Mouse (Mus musculus) right cerebral cortex, adult 18-20 months (tissue): ENCODE measurements around the gene Rreb1.
A peak's percentile ranks its signal among the peaks of the same experiment; 100 is the strongest.

Experiments
- DNase-seq: peaks from one replicate; pipeline ENCODE4 v3.0.0; 2022; ENCODE audit warnings: mixed read lengths

Rreb1 gene

DNA sequence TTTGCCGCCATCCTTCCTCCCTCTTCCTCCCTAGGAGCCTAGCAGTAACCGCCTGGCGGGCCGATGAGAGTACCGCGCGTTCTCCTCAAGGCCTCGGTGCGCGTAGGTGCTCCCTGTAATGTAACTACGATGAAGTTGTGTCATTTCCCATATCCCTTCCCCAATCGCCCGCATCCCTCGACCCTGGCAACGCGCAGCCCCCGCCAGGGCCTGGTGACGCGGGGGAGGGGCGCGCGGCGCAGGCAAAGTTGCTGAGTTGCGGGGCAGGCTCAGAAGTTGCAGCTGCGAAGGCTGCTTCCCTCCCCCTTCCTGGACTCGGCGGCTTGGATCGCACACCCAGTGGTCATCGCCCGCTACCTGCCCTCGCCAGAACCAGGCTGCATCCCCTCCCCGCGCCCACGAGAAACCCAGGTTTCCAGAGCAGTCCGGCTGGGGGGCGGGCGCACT lies at the start of gene Rreb1:
Rreb1 (plus strand) TSS at position 254 of the 447 bp plus-strand sequence.
- peak; percentile 31 for DNase-seq

DNA sequence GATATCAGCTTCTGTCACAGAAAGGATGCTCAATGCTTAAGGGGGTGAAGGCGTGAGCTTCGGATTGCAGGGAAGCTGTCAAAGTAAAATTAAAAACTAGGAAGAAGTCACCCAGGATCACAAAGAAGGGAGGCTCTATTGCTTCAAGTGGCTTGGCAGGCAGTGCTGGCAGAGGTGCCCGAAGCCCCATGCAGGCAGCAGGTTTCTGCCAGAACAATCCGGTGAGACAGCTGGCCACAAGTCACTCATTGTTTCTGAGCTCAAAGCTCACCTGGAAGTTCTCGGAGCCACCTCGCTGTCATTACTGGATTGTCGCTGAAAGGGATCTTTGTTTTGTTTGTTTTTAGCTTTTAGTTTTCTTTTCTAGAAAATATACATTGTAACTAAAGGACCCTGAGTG lies 49.6 kb upstream of the Rreb1 start:
- DNase-seq: no peak

DNA sequence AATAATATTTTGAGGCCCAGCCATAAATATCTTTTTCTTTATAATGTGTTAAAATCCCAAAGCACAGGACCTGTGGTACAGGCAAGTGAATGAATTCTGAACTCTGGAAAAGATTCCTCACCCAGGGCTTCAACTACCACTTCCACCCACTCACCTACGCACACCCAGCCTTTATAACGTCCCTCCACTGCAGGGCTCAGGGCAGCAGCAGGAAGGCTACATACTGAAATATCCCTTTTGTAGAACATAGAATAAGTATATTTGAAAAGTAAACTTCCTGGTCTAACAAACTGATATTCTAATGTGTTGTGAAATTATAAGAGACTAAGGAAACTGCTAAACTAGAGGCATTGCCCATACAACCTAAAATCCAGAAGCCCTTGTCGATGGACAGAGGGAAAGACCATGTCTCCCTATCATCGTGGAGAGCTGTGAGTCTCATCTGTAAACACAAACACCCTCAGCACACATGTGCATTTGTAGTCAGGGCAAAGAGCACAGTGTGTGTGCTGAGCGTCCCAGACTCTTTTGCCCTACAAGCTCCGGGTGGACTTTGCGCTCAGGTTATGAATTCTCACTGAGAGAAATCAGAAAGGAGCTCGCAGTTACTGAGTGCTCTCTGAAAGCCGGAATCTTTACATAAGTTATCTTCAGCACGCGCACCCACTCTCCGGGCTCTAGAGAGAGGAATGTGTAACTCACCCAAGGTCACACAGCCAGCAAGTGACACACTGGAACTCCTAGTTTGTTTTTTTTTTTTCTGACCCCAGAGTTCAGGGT lies 46.1 kb upstream of the Rreb1 start:
- DNase-seq: no peak

DNA sequence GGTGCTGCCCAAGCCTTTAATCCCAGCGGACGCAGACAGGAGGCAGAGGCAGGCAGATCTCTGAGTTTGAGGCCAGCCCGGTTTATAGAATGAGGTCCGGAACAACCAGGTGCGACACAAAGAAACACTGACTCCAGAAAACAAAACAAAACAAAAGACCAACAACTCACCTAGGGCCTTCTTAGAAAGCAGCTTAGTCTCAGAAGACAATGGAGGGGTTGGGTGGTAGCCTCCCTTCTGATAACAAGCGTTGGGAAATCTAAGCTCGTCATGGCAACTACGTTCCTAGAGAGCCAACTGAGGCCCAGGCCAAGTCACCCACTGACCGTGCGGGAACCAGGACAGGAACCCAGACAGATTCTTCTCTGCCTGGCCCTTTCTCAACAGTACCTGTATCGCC lies 43.7 kb upstream of the Rreb1 start:
- no peak for DNase-seq

DNA sequence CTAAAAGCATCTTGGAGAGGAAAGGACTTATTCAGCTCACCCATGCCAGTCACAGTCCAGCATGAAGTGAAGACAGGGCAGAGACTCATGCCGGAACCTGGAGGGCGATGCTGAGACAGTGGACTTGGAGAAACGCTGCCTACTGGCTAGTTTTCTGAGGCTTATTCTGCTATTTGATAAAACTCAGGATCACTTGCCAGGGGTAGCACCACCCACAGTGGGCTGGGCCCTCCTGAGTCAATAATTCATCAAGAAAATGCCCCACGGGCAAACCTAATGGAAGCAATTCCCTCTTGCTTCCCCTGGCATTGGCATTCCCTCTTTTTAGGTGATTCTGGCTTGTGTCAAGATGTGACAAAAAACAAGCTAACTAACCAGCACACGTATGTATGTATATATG lies 38.1 kb upstream of the Rreb1 start:
- DNase-seq: no peak

DNA sequence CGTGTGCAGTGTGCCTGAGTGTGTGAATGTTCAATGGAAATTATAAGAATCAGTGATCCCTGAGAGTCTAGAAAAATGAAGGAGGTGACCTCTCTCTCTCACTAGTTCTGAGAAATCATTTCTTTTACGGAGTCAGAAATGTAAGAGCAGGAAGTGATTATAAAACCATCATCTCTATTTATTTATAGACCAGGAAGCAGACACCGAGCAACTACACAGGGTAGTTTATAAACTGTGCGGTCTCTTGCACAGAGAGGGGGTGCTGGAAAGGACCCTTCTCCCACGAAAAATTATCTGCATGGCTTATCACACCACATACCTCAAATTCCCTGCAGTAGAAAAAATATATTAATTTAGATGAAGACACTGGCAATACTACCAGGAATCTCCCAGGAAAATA lies 37.4 kb upstream of the Rreb1 start:
- no peak for DNase-seq

DNA sequence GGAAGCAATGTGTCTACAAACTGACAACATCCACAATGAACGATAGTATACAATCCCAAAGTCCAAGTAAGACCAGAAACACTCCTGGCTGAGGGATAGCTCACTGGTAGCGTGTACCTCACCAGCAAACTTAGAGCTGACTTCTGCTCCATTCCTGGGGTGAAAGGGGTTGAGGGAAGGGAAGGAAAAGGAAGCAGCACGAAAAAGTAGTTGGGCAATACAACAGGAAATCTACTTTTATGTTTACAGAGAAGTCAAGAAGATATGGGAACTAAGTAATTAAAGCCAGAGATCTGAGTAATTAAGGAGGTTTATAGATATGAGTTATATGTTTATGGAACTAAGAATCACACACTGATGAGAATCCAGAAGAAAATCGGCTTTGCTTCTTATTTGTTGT lies 36.0 kb upstream of the Rreb1 start:
- DNase-seq: no peak

DNA sequence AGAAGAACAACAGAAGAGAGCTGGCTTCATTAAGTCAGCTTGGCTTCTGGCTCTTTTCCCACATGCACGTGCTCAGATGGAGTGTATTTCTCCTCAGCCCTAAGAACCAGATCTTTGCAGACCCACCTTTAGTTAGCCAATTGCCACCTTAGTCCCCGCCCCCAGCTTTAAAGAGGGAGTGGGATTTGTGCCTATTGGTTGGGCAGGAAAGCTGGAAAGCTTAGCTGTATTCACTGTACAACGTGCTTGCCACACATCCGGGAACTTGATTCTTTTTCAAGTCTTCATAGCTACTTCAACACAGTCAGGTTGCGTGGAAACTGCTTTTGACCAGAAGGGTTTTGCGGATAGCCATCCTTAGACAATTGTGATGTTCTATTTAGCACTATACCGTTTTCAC lies 30.7 kb upstream of the Rreb1 start:
- no peak for DNase-seq

DNA sequence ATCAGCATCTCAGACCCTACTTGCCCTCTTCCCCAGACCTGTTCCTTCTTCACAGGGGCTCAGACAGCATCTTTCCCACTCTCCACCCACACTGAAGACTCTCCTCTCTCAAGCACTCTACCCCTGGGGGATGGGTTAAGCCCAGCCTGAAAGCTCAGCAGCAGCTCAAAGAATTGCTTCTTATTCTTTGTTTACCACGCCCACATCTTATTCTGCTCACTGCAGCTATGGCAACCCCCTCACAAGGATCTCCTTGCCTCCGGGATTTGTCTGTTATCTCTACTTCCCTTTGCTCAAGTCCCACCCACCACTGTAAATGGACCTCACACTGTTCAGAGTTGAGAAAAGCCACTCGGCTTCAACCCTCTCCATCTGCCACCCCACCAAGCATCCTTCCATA lies 28.7 kb upstream of the Rreb1 start:
- peak; percentile 38 for DNase-seq

DNA sequence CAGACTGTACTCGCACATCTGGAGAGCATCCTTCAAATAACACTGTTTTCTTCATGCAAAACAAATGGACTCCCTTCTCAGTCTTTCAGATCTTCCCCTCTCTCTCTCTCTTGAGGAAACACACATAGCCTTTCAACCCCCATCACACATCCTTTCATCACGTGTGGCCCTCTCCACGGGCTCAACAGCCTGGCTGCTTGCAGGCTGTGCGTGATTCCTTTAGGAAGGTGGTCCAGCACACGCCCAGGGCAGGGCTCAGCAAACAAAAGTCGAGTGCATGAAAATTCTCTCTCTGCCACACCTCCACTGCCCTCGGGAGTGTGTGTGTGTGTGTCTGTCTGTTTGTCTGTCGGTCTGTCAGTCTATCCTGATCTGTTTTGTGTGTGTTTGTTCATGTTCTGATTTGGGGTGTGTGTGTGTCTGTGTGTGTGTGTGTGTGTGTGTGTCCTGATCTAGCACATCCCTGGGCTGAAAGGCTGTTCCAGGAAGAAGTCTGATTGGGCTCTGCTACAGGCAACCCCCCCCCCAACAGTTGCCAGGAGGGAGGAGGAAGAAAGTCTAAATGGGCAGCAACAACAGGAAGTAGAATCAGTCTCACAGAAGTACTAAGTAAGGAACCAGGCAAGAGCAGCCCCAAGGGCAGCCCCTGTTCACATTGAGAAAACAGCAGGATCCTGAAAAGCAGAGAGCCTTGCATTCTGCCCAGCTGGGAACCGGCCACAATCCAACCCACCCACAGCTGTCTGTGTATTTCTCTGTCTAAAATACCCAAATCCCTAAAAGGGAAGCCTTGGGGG lies 26.8 kb upstream of the Rreb1 start:
- DNase-seq: peak; percentile 15

DNA sequence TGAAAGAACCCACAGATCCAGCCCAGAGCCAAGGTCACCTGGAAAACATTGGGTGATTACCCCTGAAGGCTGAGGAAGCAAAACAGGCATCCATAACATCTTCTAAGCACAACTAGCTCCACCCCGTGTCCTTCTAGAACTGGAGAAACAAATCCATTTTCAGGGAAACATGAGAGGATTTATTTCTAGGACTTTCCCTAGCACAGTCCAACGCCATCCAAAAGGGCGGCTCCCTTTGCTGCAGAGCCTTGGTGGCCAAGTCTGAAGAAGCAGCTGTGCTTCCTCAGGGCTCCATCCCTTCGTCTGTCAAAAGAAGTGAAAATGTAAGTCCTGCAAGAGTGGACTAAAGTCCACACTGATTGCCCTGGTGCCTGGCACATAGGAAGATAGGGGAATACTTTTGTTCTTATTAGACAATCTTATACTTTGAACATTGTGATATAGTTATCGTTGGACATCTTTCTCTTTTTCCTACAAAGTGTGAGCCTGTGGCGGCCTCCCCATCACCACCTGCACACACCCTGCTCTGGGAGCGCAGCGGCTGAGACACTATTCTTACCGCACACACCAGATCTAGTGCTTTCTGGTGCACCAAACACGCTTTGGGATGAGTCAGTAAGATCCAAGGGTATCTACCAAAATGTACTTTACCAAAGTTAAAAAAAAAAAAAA lies 18.7 kb upstream of the Rreb1 start:
- no peak for DNase-seq

DNA sequence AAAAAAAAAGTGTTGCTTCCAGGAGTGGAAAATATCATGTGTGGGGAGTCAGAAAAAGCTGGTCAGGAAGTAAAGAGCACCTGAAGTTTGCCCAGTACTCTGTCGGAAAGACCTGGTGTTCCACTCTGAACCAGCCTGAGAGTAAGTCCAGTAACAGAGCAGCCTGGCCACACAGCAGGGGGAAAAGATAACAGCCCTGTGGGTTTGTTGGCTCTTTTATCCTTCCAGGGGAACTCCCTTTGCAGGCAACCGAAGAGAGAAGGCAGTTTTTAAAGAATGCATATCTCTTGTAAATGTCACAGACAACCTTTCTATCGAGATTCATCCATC lies 18.2 kb upstream of the Rreb1 start:
- DNase-seq: no peak

DNA sequence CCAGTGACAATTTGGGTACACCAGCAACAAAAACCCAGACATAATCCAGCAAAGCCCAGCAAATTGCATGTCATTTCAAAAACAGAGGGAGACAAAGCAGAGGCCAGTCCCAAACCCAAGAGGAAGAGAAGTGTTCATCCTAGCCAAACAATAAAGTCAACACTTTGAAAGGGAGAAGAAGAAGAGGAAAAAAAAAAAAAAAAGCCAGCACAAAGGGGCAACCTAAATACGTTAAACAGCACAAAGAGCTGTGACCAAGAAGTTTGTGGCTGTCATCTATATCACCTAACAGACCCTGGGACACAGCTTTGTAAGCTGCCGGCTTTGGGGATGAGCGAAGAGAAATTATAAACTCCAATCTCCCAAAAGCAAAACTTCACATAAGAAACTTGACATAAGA lies 17.8 kb upstream of the Rreb1 start:
- DNase-seq: no peak

DNA sequence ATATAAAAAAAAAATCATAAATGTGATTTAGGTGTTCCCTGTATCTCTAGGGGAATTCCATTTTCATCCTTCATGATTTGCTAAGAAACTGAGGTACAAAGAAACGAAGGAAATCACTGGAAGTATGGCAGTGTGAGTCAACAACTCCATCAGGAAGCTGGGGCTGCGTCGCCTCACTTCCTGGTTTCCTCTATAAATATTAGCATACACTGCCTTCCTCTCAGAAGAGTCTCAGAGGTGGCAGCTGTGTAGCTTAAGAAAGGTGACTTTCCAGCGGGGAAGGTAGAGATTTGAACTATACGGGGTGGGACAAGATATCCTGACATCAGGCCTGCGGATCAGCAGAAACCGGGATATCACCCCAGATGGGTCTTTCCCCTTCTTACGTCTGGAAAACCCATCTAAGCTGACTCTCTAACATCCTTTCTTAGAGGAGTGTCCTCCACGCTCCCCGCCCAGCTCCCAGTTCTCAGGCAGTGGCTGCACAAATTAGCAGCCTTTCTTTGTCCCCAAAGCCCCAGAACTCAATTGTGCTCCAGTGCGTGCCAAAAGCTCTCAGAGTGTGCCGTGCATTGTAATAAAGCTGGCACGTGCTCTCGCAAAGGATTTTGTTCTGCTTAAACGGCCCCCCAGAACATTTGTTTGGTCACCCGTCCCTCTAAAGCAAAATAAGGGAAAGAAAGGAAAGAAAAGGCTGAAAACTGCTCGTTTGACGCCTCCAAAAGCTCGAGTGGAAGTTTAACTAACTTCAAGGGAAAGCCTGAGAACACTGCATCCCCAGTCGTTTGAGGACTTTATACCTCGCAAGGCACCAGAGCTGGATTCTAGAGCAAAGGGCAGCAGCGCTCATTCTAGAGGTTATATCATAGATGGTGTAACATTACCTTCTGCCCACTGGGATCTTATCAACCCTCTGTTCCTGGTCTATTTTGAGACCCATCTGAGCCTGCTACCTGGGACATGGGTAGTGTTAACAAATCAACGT lies 17.0 kb upstream of the Rreb1 start:
- DNase-seq: no peak

DNA sequence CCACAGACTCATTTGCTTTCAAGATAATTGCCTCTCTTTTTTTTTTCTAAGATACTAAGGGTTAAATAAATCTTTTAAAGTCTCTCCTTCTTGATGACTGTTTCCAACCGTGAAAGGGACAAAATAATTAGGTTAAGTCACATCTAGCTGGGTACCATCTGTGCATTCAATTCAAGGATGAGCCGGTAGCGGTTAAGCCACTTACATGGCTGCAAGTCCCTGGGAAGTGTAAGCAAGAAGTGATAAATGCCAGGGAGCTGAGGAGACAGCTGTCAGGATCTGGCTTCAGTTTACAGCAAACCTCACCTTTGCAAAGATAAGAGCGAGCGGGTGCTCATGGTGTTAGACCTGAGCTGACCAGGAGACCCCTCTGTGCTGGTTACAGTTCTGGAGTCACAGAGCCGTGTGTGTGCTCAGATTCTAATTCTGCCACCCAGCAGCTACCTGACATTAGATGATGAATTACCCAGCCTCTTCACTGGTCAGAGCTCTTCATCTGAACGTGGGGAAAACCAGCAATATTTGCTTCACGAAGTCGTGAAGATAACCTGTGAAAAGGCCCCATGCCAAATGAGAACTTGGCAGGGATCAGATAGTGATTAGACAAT lies 14.3 kb upstream of the Rreb1 start:
- no peak for DNase-seq

DNA sequence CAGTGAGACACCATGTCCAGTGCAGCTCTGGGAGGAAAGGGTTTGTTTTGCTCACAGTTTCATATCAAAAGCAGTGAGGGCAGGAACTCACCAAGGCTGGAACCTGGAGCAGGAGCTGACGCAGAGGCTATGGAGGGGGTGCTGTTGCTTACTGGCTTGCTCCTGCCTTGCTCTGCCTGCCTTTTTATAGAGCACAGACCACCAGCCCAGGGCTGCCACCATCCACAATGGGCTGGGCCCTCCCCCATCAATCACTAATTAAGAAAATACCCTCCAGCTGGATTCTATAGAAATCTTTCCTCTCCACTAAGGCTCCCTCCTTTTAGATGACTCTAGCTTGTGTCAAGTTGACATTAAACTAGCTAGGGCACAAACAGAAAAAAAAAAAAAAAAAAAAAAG lies 8.4 kb upstream of the Rreb1 start:
- DNase-seq: no peak

DNA sequence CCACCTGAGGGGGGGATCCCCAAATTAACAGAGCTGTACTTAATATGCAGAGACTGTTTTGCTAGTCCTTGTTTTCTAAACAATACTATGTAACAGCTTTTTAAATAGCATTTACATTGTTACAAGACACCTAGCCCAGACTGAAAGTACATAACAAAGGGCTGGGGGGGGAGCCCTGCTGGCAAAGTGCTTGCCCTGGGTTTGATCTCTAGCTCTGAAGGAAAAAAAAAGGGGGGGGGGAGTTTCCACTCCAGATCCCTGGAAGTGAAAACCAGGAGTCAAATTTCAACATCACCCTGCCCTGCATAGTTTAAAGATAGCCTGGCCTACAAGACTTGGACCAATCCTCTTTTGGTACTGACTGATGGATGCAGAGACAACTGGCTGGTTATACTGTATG lies 4.7 kb upstream of the Rreb1 start:
- DNase-seq: no peak

DNA sequence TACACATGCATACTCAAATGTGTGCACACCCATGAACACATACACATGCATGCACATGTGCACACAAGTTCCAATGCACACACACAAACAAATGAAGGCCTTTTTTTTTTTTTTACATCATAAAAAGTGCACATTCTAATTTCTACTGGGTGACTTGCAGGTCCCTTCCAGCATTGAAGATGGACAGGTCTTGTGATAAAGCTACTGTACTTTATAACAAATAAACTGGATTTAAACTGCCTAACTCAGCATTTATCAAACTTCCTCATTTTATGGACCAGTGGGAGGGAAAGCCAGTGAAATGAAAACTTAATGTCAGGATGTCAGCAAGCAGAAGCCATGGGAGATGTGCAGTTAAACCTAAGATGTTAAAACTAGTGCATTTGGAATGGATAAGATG lies 1.5 kb upstream of the Rreb1 start:
- DNase-seq: no peak

DNA sequence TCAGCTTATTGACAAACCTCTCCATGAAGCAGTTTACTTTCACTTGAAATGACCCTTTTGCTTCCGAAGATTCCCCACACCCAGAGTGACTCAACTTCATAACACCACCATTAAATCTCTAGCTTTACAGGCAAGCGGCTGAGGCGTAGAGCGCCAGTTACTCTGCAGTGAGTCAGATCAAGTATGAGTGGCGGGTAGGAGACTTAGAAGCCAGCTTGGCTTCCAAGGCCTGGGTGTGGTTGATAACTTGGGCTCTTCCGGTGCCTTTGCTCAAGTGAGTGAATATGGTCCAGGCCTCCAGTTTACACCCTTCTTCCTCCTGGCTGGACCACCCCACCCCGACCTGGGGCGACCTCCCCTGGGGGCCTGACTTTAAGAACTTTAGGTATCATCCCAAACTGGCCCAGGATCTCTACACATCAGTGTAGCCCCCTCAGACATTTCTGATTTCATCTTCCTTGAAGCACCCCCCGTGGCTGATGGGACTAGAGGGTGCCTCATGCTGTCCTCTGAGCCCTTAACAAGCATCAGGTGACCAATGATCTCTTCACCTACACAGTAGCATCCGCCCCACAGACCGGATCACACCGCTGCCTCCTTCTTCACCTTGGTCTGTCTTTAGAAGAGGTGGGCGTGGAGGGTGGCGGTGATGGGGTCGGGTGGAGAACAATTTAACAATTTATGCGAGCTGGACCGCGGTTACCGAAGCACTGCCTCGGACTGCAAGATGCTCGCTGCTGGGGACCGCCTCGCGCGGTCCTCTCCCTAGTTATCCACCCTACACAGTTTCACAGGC lies 651 bp upstream of the Rreb1 start:
- DNase-seq: peak; percentile 9

DNA sequence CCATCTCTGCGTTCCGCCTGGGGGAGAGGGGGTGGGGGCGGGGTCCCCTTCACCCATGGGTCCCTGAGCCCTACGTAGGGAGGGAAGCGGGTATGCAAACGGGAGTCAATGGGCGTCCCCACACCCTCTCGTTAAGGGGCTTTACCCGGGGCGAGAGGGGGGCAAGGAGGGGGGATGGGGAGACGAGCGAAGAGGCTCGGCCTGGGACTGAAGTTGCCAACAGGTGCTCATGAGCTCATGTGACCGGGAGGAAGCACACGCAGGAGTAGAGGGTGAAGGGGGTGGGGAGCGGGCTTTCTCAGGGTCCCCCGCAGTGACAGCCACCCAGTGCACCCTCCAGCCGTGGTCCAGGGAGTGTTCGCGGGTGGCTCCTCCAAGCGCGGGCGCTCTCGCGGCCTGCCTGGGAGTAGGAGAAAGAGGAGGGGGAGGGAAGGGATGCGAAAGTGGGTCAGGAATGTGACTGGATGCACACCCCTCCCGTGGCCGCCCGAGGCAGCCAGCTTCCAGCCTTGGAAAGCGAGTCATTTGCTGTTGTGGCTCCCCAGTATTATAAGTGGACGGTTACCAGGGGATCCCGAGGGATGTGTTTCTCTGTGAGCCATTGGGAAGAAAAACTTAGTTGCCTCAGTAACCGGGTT lies 513 bp downstream of the Rreb1 start:
- DNase-seq: peak; percentile 38

DNA sequence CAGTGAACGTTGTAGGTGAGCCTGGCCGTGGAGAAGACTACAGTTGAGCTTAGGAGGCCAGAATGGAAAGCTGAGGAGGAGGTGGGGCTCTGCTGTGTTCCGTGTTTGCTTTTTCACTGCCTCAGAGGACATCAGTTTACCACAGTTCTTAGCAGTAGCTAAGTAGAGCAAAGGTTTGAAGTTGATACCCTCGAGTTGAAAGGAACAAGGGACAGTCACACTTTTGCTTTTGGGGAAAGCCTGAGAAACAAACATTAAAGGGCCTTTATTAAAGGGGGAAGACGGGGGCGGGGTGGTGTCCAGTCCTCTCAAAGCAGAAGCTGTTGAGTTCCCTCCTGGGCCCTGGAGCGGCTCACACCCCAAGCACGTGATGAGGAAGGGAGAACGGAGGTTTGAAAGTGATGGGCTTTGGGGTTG lies 1.1 kb downstream of the Rreb1 start:
- DNase-seq: no peak
